Mouse (Mus musculus) CH12.LX (cell line): ENCODE measurements around the gene Pkp4.

ENCODE experiments used
- CTCF ChIP-seq, 2 experiments: IDR thresholded peaks in 1 of 2; conservative IDR thresholded peaks in 1 of 2; 2 replicates each; pipeline ENCODE4 v1.5.1; 2011 to 2012; ENCODE audit warnings: low read depth in 2 of 2, low read length in 2 of 2, improper control_type of control experiment in 1 of 2, inconsistent platforms in 1 of 2, mild to moderate bottlenecking in 1 of 2, moderate library complexity in 1 of 2
- KAT2A ChIP-seq: IDR thresholded peaks from 2 replicates; pipeline ENCODE4 v1.6.1; 2012; ENCODE audit warnings: low read length, improper control_type of control experiment, inconsistent platforms; ENCODE audit not compliant: insufficient replicate concordance
- MAX ChIP-seq: IDR thresholded peaks from 2 replicates; pipeline ENCODE4 v1.6.1; 2011; ENCODE audit warnings: low read length, improper control_type of control experiment
- MEF2A ChIP-seq: IDR thresholded peaks from 2 replicates; pipeline ENCODE4 v1.6.1; 2014; ENCODE audit warnings: low read depth, mild to moderate bottlenecking, inconsistent platforms, low read length, improper control_type of control experiment, borderline replicate concordance
- USF2 ChIP-seq: conservative IDR thresholded peaks from 2 replicates; pipeline ENCODE4 v1.6.1; 2011; ENCODE audit warnings: low read depth, low read length, improper control_type of control experiment

GRCm38 (mm10) chr2:59183541-59183940 lies 22.9 kb downstream of the Pkp4 start:
- TF ChIP-seq CTCF (conservative IDR thresholded peaks at IDR 0.05 in 1 of 2, IDR thresholded peaks at IDR 0.05 in 1 of 2; ENCODE audit: low read depth in 2 of 2, low read length in 2 of 2) (no peak), MEF2A (no peak), KAT2A (no peak), MAX (no peak), USF2 (no peak)
